Mouse (Mus musculus): ENCODE data around the gene Piga.

GRCm38 (mm10) chrX:164408301-164408927, 11.2 kb upstream of the Piga start:
- TF ChIP-seq EP300 (IDR thresholded peaks at IDR 0.05; ENCODE audit: low read depth) (no peak), CTCF (IDR thresholded peaks at IDR 0.05; ENCODE audit: low read depth) (no peak)

Data from liver, postnatal 0 days (tissue).